Mouse (Mus musculus) cerebellum, adult 2 months (tissue): ENCODE measurements at regions not wholly inside any gene's neighbourhood (a gene's known extent, or its start where the extent isn't known, plus 50 kb on each side); places are given as distances from the start of the nearest gene placed in this dataset.

ENCODE experiments used
- DNase-seq, 2 experiments: peaks; one replicate each; pipeline ENCODE4 v3.0.0; 2021
- H3K27ac ChIP-seq: fragments of 200-500 bp; 2 replicates; pipeline ENCODE4 v1.5.1; 2012; ENCODE audit warnings: low read length, control low read depth, inconsistent platforms; ENCODE audit not compliant: insufficient read depth
- H3K27me3 ChIP-seq: fragments of 200-500 bp; 2 replicates; pipeline ENCODE4 v1.6.1; 2012; ENCODE audit warnings: inconsistent platforms, mild to moderate bottlenecking, low read length, moderate library complexity; ENCODE audit not compliant: control insufficient read depth, insufficient read depth
- H3K4me1 ChIP-seq: fragments of 200-500 bp; 2 replicates; pipeline ENCODE4 v1.6.1; 2011; ENCODE audit warnings: low read length; ENCODE audit not compliant: control insufficient read depth, insufficient read depth
- H3K4me3 ChIP-seq: fragments of 200-500 bp; replicated peaks from 2 replicates; pipeline ENCODE3; 2011; ENCODE audit warnings: mild to moderate bottlenecking, low read depth, low read length, control low read depth; ENCODE audit not compliant: insufficient read depth
- CTCF ChIP-seq: fragments of 200-500 bp; IDR thresholded peaks from 2 replicates; pipeline ENCODE4 v1.5.1; 2011; ENCODE audit warnings: low read depth, mild to moderate bottlenecking, control low read depth, low read length, moderate library complexity, borderline replicate concordance; ENCODE audit not compliant: insufficient read depth
- POLR2A ChIP-seq: fragments of 200-500 bp; IDR thresholded peaks from 2 replicates; pipeline ENCODE4 v1.6.1; 2011; ENCODE audit warnings: low read length, control low read depth, borderline replicate concordance; ENCODE audit not compliant: insufficient read depth
- WGBS: fragments of 180-500 bp; shearing (Covaris S2); methylation state at CpG from one replicate; pipeline ENCODE4 v1.1.7; 2018; 5-methylcytosine and 5-hydroxymethylcytosine counted together

- H3K4me3 ChIP-seq = no peak overlapping the region
- H3K27ac ChIP-seq = no peak overlapping the region
- 83% methylated on average over 10 of the region's 10 CpGs for WGBS
Measured at GRCm38 (mm10) chr14:76762777-76763176, 206.1 kb upstream of the Serp2 start.

DNA sequence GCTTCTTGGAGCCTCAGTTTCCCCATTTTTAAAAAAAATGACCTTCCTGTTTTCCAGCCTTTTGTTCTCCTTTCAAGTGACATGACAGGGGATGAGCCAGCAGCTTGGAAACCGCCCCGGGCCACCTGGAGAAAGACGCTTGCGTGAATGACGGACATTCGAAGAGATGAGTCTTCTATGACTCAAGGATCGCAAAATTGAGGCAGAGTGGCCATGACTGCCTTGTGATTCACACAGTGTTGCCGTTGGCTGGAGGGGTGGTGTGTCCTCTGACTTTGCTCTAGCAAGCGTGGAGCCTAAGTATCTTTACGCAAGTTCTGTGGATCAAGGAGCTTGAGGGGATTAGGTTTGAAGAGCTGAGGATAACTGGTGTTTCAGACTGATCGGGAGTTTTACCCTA lies 205.0 kb upstream of the Serp2 start:
- H3K27ac ChIP-seq = no peak overlapping the region
- TF ChIP-seq POLR2A (no peak), CTCF (no peak)
- no peak overlapping the region for H3K4me3 ChIP-seq
- DNase-seq = no peak
- 96% methylated on average over 11 of the region's 11 CpGs for WGBS
- no peaks in the 10 kb centered on the region for H3K27me3 ChIP-seq
- 0 out of 2 replicates have a peak, but pooled peaks cover 3% of the 10 kb centered on the region for H3K4me1 ChIP-seq

More at GRCm38 (mm10) chr14:76762777-76763176, 206.1 kb upstream of the Serp2 start:
- 0 out of 2 replicates have a peak, but pooled peaks cover 3% of the 10 kb centered on the region for H3K4me1 ChIP-seq
- no peaks in the 10 kb centered on the region for H3K27me3 ChIP-seq
- DNase-seq = no peak
- TF ChIP-seq CTCF = no peak
- TF ChIP-seq POLR2A = no peak

- 94% methylated on average over 4 of the region's 4 CpGs for WGBS
- Histone ChIP-seq H3K27ac (no peak overlapping the region), H3K4me3 (no peak overlapping the region), H3K27me3 (no peaks in the 10 kb centered on the region), H3K4me1 (0 out of 2 replicates have a peak, but pooled peaks cover 3% of the 10 kb centered on the region)
- DNase-seq = no peak
- TF ChIP-seq CTCF (no peak), POLR2A (no peak)
Measured at GRCm38 (mm10) chr14:76761274-76761673, 204.6 kb upstream of the Serp2 start.

DNA sequence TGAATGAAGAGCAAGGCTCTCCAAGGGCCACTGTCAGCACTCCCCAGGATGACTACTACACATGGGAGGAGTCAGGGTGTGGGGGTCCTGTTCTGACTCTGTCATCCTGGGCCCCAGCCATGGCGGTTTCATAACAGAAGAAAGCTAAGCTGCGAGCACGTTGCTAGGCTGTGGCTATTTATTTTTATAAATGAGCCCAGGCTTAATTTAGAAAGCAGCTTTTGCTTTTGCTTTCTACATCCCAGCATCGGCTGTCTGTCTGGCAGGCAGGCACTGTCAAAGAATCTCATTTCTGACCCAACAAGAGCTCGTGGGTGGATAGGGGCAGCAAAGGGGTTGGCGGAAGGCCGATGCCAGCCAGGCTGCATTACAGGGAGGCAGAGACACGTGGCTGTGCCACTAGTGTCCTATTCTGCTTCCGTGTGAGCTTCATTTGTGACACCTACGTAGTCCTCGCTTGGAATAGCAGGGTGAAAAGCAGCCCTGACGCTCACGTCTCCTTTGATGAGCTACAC lies 203.9 kb upstream of the Serp2 start:
- Histone ChIP-seq H3K4me3 (no peak overlapping the region), H3K27ac (no peak overlapping the region), H3K27me3 (no peaks in the 10 kb centered on the region), H3K4me1 (0 out of 2 replicates have a peak, but pooled peaks cover 3% of the 10 kb centered on the region)
- no peak for TF ChIP-seq POLR2A
- TF ChIP-seq CTCF = no peak
- DNase-seq = no peak
- 69% methylated on average over 13 of the region's 13 CpGs for WGBS

GRCm38 (mm10) chr14:76759377-76759776 lies 202.7 kb upstream of the Serp2 start:
- Histone ChIP-seq H3K27me3 (no peaks in the 10 kb centered on the region), H3K27ac (no peak overlapping the region), H3K4me3 (no peak overlapping the region), H3K4me1 (no peaks in the 10 kb centered on the region)
- TF ChIP-seq POLR2A = no peak
- DNase-seq = no peak
- WGBS = 60% methylated on average over 4 of the region's 4 CpGs

DNA sequence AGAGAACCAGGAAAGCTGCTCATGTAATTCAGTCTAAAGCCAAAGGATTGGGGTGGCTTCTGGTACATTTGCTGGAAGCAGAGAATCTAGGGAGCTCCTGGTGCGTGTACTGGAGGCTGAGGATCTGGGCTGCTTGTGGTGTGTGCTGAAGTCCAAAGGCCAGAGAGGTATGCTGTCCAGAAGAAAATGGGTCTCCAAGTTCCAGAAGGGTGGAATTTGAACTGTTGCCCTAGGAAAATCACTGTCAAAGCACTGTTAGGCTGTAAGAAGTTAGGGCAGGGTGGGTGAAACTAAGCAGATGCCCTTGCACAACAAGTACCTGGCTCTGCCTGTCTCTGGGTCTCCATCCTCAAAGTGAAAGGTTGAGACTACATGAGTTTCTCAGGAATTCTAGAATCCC lies 201.9 kb upstream of the Serp2 start:
- no peaks in the 10 kb centered on the region for H3K4me1 ChIP-seq
- WGBS = 97% methylated on average over 1 of the region's 1 CpGs
- TF ChIP-seq CTCF = no peak
- TF ChIP-seq POLR2A = no peak
- no peak for DNase-seq
- no peaks in the 10 kb centered on the region for H3K27me3 ChIP-seq
- H3K4me3 ChIP-seq = no peak overlapping the region
- H3K27ac ChIP-seq = no peak overlapping the region

GRCm38 (mm10) chr14:76755591-76756376 lies 199.1 kb upstream of the Serp2 start:
- H3K4me3 ChIP-seq = no peak overlapping the region
- H3K4me1 ChIP-seq = no peaks in the 10 kb centered on the region
- no peaks in the 10 kb centered on the region for H3K27me3 ChIP-seq
- WGBS = 84% methylated on average over 9 of the region's 9 CpGs
- no peak for DNase-seq
- no peak overlapping the region for H3K27ac ChIP-seq
- TF ChIP-seq CTCF (no peak), POLR2A (no peak)

DNA sequence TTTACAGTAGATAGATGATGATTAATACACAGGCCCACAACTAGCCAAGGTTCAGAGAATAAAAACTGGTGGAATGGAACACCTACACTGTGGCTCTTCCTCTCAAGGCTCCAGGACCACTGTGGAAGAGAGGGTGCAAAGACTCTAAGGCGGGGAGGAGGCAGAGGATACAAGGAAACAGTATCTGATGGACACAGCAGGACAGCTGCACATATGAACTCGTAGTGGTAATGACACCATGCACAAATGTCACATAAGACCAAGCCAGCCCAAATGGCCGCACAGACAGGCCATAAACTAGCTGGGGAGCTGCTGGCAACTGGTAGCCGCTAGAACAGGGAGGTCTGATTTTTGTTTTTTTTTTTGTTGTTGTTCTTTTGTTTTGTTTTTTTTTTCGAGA lies 197.0 kb upstream of the Serp2 start:
- H3K4me3 ChIP-seq = no peak overlapping the region
- WGBS = 92% methylated on average over 5 of the region's 5 CpGs
- TF ChIP-seq CTCF (no peak), POLR2A (no peak)
- H3K27ac ChIP-seq = no peak overlapping the region
- H3K4me1 ChIP-seq = peaks cover 9% of the 10 kb centered on the region
- no peak for DNase-seq
- H3K27me3 ChIP-seq = no peaks in the 10 kb centered on the region
